Mouse (Mus musculus) cerebellum, postnatal 10 days (tissue): ENCODE results near the gene Znrf4.
A peak's percentile ranks its signal among the peaks of the same experiment; 100 is the strongest.

Experiments used
- DNase-seq, 2 experiments: peaks; one replicate each; pipeline ENCODE4 v3.0.0; 2021; ENCODE audit warnings: mixed read lengths in 2 of 2

Gene Znrf4

DNA sequence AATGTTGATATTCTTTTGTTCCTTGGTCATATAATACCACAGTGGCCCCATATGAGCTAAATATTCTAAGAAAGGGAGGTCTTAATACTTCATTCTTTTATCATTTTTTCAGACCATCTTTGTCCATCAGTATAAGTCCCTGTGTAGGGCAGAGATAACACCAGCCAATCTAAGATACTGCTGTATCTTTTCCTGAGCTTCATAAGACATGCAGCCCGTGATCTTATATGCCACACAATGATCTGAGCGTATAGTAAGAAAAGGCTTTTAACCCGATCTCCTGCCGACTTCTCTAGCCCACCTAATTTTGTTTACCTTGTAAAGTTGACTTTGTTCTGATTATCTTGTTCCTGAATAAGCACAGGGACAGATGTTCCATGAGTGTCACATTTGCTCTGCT, 12.7 kb upstream of the Znrf4 start:
- DNase-seq, result no peak

DNA sequence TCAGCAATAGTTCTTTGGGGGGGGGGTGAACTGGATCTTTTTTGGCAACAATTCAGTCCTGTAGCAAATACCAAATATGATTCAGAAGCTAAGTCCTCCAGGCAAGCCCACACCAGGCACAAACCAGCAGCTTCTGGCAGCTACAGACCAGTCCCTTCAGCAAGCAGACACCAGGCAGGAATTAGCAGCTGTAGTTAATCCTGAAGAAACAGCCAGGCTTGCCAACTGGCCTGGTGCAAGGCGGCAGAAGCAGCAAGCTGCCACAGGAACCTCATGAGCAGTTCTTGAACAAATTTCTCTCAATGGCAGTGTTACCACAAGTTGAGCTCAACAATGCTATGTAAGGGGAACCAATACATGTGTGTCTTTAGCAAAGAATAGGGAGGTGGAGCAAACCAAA, 10.5 kb upstream of the Znrf4 start:
- peak; percentile 59 to 73 for DNase-seq

DNA sequence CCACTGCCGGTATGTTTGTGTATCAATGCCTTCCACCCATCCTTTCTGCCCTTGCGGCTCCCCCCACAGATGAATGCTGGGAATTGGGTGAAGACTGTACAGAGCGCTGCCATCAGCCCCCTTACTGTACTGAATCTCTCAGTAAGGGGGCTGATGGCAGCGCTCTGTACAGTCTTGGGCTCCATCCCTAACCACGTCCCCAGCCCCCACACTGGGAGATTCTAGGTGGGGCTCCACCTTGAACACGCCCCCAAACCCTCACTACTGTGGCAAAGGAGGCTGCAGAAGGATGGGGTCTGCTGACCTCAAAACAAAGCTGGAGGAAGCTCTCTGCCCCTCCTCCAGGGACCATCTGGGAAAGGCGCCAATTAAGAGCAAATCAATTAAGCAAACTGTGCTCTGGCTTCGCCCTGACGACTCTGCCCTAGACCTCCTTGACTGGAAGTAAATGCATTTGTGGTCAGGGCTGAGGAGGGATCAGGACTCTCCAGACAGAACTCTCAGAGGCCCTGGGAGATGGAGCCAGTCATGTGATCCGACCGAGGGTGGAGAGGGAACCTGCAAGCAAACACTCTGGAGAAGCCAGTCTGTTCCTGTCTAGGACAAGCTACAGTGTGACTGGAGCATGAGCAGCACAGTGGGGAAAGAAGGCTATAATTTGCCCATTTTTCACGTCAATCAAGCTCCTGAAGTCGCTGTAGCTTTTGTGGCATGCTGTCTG, 3.6 kb upstream of the Znrf4 start:
- DNase-seq, result peak; percentile 81 to 82

DNA sequence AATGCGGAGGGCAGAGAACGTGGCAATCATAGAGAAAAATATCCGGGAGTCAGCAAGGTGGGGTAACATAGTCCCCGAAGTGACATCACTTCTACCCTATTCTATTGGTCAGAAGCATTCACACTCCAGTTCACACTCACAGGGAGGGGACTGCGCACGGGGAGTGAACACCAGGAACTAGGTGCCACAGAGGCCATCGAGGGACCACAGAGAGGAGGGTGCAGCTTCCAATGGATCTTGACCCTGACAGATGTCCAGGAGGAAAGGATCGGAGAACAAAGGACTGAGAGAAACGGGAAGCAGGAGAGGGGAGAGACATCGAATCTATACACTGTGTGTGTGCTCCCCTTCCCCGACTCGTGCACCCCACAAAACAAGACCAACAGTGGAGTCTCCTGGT, 2.7 kb upstream of the Znrf4 start:
- DNase-seq, result peak in 1 of 2 experiments; percentile 22

DNA sequence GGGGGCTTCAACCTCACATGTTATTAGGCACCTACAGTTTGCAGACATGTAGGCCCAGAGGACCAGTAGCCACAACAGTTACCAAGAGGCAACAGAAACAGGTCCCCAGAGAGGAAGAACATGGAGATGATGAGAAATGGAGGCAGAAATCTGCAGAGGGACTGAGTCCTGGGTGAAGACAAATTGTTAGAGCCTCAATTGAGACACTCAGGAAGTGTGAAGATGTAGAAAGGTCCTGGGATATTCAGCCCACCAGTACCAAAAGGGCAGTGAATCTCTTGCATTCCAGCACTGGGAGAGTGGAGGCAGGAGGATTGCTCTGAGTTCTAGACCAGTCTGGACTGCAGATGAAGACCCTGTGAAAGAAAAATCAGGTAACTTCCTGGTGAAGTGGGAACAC, 2.1 kb upstream of the Znrf4 start:
- DNase-seq, result no peak

DNA sequence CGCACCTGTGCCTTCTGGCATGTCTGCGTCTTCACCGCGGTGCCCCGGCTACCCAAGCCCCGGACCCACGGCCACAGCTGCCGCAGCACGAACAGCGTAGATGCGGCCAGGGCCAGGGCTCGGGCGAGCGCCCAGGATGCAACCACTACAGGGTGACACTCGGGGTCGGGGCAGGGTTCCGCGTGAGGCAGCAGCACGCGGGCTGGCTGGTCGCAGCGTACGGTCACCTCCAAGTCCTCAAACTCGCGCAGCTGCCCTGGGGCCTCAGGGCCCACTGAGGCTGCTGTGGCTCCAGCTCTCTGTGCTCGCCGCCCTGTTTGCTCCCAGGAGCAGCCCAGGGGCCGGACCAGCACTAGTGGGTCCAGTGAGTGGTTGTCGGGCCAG, 532 bp downstream of the Znrf4 start:
- no peak for DNase-seq

DNA sequence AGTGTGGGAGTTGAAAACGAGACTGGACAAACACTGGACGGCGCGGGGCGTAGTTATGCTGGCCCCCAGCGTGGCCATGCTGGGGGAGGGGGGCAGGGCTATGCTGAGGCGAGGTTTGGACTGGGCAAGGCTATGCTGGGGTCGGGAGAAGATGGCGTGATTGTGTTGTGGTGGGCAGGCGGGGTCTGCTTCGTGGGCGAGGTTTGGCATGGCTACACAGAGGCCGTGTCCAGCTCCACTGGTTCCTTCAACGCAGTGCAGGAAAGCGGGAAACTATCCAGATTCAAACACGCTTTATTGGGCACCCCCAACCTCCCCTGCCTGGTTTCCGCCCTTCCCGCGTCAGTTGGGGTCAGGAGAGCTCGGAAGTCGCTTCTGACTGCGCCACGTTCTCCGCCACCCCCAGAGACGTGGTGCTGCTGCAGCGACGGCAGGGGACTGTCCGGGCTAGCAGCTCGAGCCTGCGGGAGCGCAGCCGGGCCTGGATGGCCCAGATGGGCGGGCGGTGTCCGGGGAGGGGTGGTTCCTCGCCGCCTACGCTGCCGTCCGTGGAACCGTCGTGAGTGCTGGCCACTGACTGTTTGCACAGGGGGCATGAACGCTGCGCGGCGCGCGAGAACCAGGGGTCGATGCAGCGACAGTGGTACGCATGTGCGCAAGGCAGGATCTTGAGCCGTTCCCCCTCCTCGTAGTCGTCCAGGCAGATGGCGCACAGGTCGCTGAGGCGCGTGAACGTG, 1.1 kb downstream of the Znrf4 start:
- peak; percentile 83 to 87 for DNase-seq

DNA sequence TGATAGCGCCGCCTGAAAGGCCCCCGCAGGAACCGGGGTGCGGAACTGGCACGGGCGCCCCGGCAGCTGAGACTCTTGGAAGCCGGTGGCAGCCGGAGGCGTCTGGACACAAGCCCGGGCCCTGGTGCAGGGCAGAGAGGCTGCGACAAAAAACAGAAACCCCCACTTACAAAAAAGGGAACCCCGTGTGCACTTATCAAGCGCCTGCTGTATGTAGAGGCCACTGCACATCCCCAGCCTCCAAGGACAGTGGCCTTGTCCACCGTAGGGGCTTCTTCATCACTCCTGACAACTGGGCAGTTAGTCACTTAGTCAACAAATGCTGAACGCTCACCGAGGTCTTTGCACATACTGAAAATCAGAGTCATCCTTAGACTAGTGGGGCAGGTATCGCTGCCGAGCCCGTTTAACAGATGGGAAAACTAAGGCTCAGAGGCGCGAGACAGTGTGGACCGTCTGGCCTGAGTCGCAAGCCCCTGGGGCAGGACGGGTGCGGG, 1.7 kb downstream of the Znrf4 start:
- DNase-seq, result peak; percentile 90 to 94

DNA sequence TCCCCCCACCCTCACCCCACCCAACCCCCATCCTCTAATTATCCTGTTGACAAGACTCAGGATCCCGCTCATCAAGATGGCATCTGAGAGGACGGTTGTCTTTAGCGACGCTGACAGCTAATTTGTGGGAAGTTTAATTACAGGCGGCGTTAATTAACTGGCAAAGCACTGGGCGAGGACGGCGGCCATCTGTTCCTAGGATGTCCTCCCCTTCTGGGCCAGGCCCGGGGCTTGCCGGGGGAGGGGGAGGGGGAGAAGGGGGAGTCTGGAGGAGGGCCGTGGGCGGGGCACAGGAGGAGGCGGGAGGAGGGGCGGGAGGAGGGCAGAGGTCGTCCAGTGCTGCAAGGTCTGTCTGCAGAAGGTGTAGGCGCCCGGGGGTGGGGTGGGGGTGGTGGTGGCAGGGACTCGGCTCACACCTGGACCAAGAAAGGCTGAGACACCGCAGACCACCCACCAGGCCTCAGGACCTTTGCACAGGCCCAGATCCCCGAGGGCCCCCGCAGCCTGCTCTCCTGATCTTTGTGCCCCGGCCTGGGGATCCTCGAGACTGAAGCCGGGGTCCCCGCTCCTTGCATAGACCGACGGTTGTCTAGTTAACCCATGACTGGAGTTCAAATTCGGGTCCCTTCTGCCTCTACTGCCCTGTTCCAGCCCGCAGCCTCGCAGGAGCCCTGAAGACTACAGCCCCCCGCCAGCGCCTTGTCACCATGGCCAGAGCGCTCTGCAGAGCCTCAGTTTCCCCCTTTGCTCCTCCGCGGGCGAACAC, 2.3 kb downstream of the Znrf4 start:
- peak; percentile 95 to 96 for DNase-seq

DNA sequence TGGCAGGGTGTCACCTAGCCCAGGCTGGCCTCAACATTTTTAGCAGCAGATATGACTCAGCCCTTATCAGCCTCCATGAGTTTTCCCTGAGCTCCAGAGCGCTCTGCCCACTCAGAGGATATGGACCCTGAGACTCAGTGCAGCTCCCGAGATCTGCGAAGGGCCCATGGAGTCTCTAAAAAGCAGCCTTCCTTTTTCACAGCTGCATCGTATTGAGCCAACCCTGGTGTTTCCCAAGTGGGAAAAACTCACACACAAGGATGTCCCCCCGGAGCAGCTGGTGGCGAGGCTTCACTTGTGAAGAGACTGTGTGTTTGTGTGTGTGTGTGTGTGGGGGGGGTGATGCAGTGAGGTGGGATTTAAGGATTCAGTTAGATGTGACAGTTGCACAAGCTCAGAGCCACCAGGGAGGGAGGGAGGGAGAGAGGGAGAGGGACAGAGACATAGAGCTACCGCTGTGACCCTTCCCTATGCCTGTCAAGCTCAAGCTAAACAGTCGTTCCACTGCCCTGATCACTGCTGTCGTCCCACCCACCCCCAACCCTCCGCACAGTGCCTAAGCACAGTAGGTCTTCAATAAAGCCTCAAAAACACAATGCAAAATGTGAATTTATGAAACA, 3.1 kb downstream of the Znrf4 start:
- DNase-seq, result peak; percentile 50 to 59

DNA sequence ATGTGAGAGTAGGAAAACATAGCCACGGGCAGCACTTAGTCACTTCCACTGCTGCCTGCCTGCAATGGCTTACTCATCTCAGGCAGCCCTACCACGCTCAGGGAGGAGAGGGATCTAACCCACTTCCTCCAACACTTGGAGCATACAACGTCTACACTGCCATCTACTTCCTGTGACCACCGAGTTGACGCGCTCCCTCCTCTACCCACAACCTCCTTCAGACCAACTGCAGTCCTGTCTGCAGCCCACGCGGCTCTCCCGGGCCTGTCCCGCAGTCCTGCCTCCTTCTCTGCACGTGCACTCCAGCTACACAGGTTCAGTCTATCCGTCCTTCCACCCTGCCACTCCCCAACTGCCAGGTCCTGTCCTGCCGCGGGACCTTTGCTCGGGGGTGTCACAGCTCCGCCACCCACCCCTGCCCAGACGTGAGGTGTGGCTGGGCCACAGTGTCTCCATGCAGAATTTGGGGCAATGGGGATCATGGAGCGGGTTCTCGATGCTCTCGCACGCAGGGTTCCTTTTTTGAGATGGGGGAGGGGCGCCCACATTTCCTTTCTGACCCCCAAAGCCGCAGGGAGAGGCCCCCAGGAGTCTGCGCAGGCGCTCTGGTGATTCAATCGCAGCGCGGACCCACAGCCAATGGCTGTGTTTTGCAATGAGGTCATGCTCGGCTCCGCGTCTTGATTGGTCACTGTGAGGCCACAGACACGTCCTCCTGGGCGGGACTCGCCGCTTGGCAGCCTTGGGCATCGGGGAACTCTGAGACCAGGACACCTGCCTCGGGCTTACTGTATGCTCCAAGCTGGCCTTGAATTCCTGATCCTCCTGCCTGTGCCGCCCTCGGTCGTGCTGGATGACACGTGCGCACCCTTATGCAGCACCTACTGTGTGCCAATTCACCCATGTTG, 4.8 kb downstream of the Znrf4 start:
- peak; percentile 96 to 98 for DNase-seq

DNA sequence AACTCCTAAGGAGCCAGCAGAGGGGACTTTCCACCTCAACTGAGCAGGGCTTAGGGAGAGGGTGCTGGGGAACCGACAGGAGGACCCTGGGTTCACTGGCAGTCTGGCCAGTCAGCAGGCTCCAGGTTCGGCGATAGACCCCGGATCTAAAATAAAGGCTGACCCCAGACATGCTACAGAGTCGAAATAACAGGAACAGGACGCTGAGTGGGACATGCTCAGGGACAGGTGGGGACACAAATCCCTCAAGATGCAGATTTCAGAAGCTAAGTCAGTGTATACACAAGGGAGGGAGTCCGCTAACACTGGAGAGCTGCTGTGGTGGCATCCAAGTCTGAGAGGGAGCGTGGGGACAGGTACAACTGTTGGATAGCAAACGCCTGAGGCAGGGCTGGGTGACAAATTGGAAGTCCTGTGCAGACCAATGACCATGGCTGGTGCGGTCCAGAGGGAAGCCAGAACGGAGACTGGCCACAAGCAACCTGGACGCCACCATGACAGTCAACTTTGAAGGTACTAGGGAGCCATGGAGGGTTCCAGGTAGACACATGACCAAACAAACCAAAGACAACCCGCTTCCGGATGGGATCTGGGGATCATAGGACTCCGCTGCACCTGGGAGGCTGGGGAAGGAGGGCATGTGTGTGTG, 5.7 kb downstream of the Znrf4 start:
- peak in 1 of 2 experiments; percentile 51 for DNase-seq

DNA sequence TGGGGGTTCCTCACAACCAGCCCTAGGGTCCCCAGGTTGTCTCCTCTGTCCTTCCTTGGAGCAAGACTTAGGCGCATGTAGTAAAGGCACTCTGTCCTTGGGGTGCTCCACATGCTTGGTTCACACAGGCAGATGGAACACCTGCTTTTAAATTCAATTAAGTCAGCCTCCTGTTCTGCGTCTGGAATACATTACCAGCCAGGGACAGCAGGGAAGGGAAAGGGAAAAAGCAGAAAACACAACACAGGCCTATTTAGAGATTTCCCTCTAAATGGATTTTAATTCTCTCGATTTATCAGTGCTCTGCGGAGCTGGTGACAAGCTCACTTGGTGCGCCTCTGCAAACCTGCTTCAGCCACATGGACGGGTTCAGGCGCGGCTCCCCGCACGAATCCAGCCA, 6.8 kb downstream of the Znrf4 start:
- DNase-seq, result peak in 1 of 2 experiments; percentile 16

DNA sequence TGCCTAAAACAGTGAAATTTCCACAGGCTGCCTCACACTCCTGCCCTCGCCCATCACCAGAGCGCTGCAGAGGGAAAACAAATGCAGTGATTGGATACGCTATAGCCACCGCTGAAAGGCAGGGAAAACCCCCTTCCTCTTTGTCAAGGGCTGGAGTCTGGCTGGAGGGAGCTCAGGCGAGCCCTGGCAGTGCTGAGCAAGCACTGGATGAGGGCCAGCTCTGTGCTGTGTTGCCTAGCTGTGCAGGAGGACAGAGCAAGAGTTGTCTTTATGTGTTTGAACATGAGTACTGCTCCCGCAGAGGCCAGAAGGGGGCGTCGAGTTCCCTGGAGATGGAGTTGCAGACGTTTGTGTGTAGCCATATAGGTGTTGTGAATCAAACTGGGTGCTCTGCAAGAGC, 9.7 kb downstream of the Znrf4 start:
- peak; percentile 96 to 97 for DNase-seq

DNA sequence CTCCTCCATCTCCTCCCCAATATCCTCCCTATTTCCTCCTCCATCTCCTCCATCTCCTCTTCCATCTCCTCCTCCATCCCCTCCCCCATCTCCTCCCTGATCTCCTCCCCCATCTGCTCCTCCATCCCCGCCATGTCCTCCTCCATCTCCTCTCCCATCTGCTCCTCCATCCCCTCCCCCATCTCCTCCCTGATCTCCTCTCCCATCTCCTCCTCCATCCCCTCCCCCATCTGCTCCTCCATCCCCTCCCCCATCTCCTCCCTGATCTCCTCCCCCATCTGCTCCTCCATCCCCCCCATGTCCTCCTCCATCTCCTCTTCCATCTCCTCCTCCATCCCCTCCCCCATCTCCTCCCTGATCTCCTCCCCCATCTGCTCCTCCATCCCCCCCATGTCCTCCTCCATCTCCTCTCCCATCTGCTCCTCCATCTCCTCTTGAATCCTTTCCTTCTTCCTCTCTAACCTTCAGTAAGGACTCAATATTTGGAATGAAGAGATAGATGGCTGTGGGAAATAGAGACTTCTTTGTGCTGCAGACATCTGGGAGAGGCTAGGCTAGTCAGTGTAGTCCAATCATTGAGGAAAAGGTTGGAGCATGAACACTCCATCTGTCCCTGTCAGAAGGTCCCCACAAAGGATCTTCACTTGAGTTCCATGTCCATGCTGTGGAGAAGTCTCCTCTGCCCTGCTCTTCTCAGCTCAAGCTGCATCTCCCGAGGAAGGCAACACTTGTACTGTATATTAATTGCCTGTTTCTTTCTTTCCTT, 10.4 kb downstream of the Znrf4 start:
- DNase-seq, result peak; percentile 53 to 54

DNA sequence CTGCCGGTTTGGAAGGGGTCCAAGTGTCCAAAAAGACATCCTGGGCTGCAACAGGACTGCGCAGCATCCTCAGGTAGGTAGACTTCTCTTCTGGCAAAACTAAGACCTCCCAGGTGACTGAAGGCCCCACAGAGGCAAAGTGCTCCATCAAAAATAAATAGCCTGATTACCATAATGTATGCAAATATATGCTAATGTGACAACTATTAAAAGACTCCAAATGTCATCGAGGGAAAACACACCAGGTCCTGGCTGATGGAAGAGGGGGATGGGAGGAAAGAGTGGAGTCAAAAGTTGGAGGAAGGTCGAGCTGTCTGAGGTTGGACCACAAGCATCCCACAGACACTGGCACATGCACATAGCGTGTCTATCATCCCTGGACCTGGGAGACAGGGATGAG, 13.0 kb downstream of the Znrf4 start:
- no peak for DNase-seq

DNA sequence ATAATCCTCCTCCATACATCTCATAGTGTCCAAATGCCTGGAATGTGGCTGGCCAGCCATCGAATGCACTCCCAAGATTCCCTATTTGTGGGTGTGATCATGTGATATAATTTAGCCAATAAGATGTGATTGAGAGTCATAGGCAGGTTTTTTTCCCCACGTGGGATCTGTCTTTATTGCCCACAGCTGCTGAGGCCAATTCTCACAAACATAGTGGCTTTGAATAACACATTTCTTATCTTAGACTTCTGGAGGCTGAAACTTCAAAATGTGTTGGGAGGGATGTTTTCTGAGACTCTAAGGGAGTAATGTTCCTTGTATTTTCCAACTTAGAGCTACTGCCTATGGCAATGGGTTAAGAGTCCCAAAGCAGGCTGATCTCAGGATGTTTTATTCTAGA, 17.8 kb downstream of the Znrf4 start:
- DNase-seq, result no peak

DNA sequence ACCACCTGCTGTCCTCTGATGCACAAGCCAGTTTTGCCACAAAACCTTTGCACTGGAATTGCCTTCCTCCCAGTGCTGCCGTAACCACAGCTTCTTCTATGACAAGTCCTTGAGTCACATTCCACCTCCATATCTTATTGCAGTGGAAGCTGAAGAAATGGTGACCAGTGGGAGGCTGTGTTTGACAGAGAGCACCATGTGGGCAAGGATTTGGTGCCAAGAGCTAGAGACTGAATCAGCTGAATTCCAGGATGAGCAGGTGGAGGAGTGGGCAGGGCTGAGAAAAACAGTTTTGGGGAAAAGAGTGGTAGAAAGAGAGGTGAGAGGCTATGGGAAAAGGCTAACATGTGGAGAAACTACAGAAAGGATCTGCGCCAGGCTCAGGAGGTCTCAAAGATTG, 18.4 kb downstream of the Znrf4 start:
- no peak for DNase-seq

DNA sequence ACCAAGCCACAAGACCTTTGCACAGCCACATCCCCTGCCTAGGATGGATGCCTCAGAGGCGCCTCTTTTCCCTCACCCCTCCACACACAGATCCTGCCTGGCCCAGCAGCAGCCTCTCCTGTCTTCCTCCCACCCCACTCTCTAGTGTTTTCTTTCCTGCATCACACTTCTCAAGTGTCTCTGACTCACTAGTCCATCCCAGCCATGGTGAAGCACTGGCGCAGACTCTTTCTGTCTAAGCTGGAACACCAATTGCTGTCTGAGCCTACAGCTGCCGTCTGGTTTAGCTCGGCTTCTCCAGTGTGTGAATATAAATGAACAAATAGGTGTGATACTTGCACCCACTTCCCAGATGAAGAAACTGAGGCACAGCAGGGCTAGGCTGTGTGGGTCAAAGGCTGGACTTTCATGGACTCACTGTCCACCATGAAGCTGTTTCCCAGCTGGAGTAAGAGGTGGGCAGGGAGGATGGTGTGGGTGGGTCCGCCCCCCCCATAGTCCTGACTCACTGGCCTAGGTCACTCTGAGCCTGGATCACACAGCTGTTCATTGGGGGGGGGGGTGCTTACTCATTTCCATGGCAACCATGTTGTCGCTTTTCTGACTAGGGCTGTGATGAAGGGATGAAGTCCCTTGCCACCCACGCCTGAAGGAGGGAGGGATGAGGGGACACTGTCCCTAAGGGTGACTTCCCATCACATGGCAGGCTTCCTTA, 21.6 kb downstream of the Znrf4 start:
- no peak for DNase-seq

DNA sequence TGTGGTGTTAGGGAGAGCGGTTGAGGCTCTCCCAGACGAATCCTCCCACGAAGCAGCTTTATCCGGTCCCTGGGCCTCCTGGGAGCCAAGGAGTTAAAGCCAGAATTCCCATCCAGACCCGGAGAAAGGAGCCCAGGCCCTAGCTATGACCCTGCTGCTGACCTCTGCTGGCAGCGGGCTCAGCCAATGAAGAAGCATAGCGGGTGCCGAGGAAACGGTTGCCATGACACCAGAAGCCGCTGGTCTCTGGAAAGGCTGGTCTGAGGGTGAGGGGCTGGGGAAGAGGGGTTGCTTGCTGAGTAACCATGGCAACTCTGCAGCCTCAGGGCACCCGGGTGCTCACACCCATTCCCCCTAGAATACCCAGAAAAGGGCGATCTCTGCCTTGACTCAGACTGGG, 24.2 kb downstream of the Znrf4 start:
- DNase-seq, result peak; percentile 69 to 71
